Mouse (Mus musculus) bone marrow, adult 2 months (tissue): Measurements from ENCODE around the gene Gm1123.

Experiments
- CTCF ChIP-seq: fragments of 200-500 bp; IDR thresholded peaks from 2 replicates; pipeline ENCODE4 v1.5.1; 2011; ENCODE audit warnings: low read length, control low read depth; ENCODE audit not compliant: control insufficient read depth, insufficient read depth
- POLR2A ChIP-seq: fragments of 200-500 bp; IDR thresholded peaks from 2 replicates; pipeline ENCODE4 v1.6.1; 2011; ENCODE audit warnings: low read depth, mild to moderate bottlenecking, control low read depth, low read length, borderline replicate concordance; ENCODE audit not compliant: control insufficient read depth

DNA sequence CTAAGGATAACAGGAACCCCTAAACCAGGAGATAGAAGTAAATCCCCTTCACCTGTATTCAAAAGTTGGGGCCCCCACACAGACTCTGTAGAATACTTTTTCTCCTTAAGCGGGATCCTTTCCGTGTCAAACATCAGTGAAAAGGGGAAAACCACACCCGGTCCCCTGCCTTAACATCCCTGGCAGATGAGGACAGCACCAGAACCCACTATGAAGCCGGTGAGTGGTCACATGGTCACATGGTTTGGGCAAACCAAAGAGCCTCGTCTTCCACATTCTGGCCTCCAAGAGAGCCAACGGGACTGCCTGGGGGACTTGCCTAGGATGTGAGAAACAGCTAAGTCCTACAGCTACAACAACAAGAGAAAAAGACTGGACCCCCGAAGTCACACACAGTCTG is 62.0 kb downstream of the Gm1123 start:
- TF ChIP-seq CTCF (no peak), POLR2A (no peak)
